Mouse (Mus musculus) B cell, adult 67 days (primary cell): Measurements from ENCODE around the gene Scgb2b2. TPM values are rescaled to one million over a fixed set of nuclear protein-coding genes. Genes with fewer than 3 reads are reported as not detected.

Experiments
- total RNA-seq, 2 experiments: library from RNA; stranded (reverse); gene quantifications; 4 replicates each; pipeline ENCODE4 v1.2.4; 2023

The Scgb2b2 gene
- not detected for total RNA-seq

GRCm38 (mm10) chr7:31290208-31290607, at the start of gene Scgb2b2:
Gene Scgb2b2 (plus strand): TSS chr7:31290508.

GRCm38 (mm10) chr7:31291721-31292120, 1.4 kb downstream of the Scgb2b2 start, which contains the start of gene Scgb1b2:
Gene Scgb1b2 (minus strand): TSS chr7:31291821.

Other genes starting within 250 kb of the Scgb2b2 start
- gene Fxyd5, start 248.0 kb upstream of the Scgb2b2 start, total RNA-seq: 100 to 1,000 TPM; 134 to 151 TPM
- gene Fxyd7, start 239.0 kb upstream of the Scgb2b2 start, total RNA-seq: not detected
- not detected for gene Fxyd1, start 233.3 kb upstream of the Scgb2b2 start, total RNA-seq
- gene Lgi4, start 231.2 kb upstream of the Scgb2b2 start, total RNA-seq: not detected
- not detected for gene Fxyd3, start 213.8 kb upstream of the Scgb2b2 start, total RNA-seq
- gene Hpn, start 175.2 kb upstream of the Scgb2b2 start, total RNA-seq: not detected
- under 1 TPM; 0.35 to 0.92 TPM for gene Scn1b, start 163.5 kb upstream of the Scgb2b2 start, total RNA-seq
- gene Gramd1a, start 134.6 kb upstream of the Scgb2b2 start, total RNA-seq: 100 to 1,000 TPM; 247 to 277 TPM
- not detected for gene Scgb1b2, start 1.3 kb downstream of the Scgb2b2 start, total RNA-seq
- gene Scgb2b3, start 71.6 kb downstream of the Scgb2b2 start, total RNA-seq: not detected
- gene Scgb1b3, start 85.1 kb downstream of the Scgb2b2 start, total RNA-seq: not detected